Mouse (Mus musculus): ENCODE data around the gene Ttc28. TPM values are rescaled to one million over a fixed set of nuclear protein-coding genes. Genes with fewer than 3 reads are reported as not detected.

Ttc28 gene
- total and polyA plus RNA-seq, 3 experiments: 0.21 to 0.89 (median 0.28) TPM

DNA sequence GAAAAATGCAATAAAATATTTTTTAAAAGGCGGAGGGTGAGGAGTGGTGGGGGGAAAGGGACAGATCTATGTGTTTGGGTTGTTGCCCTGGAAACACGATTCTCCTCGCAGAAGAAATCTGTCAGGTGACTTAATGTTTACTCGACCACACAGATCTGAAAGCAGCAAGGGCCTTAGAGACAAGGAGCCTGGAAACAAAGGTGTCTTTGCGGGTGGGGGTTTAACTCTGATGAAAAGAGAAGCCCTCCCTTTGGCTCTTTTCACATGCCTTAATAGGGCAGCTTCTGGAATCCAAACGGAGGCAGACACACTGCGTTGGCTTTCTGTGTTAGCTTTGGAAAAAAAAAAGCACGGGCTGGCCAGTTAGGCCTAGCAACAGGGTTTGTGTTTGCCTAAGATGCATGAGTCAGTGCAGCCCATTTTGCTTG is 10.3 kb upstream of the Ttc28 start:
- Histone ChIP-seq H3K79me2 (replicated peaks; ENCODE audit: control insufficient read depth, extremely low read depth, insufficient read depth, poor library complexity, severe bottlenecking) (no peaks in the 10 kb centered on the region), H3K36me3 (replicated peaks in 1 of 2; ENCODE audit: control insufficient read depth in 1 of 2, insufficient read depth in 1 of 2, low read length in 1 of 2) (peaks cover 41 to 91% of the 10 kb centered on the region in 2 experiments), H3K4me3 (replicated peaks in 1 of 3; ENCODE audit: low read depth in 2 of 3, low read length in 2 of 3, poor library complexity in 1 of 3) (no peak overlapping the region), H3K9ac (ENCODE audit: insufficient read depth, low read depth) (no peak overlapping the region), H3K27ac (ENCODE audit: insufficient read depth, low read depth) (no peak overlapping the region), H3K9me3 (replicated peaks; ENCODE audit: low read length) (no peaks in the 10 kb centered on the region), H3K4me2 (ENCODE audit: insufficient read depth, low read depth, poor library complexity, severe bottlenecking) (no peak overlapping the region), H3K4me1 (ENCODE audit: control insufficient read depth in 1 of 2, insufficient read depth in 2 of 2) (no peaks in the 10 kb centered on the region), H3K27me3 (replicated peaks) (no peaks in the 10 kb centered on the region)
- dilution Hi-C loops (cut with MboI; ENCODE audit: extremely low pct_ligation_motif_present, extremely low pct_unique_long_range_greater_than_20kb, low sequenced_read_pairs): no loop called here
- in situ Hi-C loops (cut with MboI; ENCODE audit: low pct_ligation_motif_present, low pct_unique_long_range_greater_than_20kb, low sequenced_read_pairs): no loop called here
- DNase-seq (ENCODE audit: extremely low read depth): no peak
- TF ChIP-seq JUN (IDR thresholded peaks at IDR 0.05; ENCODE audit: insufficient read depth, low read depth, low read length): no peak
- TF ChIP-seq CHD2 (IDR thresholded peaks at IDR 0.05; ENCODE audit: low read length): no peak
- TF ChIP-seq MXI1 (IDR thresholded peaks at IDR 0.05; ENCODE audit: low read depth, low read length): no peak
- TF ChIP-seq NELFE (IDR thresholded peaks at IDR 0.05; ENCODE audit: low read depth, low read length): no peak
- no peak for TF ChIP-seq MAFK (IDR thresholded peaks at IDR 0.05; ENCODE audit: insufficient replicate concordance, low read length)
- no peak for TF ChIP-seq NRF1 (IDR thresholded peaks at IDR 0.05; ENCODE audit: low read depth, low read length)
- TF ChIP-seq CHD1 (IDR thresholded peaks at IDR 0.05; ENCODE audit: low read depth, low read length): no peak
- TF ChIP-seq POLR2A (IDR thresholded peaks at IDR 0.05; ENCODE audit: low read depth, low read length): no peak
- TF ChIP-seq MAZ (IDR thresholded peaks at IDR 0.05; ENCODE audit: low read depth, low read length): no peak
- no peak for TF ChIP-seq MAX (IDR thresholded peaks at IDR 0.05; ENCODE audit: low read length)

DNA sequence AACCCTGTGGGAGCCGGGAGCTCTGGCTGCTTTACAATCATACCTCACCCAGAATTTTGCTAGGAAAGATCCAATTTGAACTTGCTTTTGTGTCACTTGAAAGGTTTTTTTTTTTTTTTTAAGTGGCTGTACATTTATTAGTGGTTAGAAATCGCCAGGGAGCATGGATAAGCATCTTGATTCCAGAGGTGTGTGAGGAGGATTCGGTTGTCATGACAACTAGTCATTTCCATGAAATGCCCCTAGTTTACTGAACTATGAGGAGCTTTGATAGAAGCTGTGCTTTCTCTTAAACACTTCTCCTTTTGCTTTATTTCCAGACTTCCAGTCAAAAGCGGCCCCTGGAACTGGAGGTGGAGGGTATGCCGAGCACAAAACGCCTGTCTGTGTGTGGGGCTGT is 6.4 kb upstream of the Ttc28 start:
- Histone ChIP-seq H3K27ac (ENCODE audit: insufficient read depth, low read depth) (no peak overlapping the region), H3K4me3 (replicated peaks in 1 of 3; ENCODE audit: low read depth in 2 of 3, low read length in 2 of 3, poor library complexity in 1 of 3) (no peak overlapping the region), H3K4me2 (ENCODE audit: insufficient read depth, low read depth, poor library complexity, severe bottlenecking) (no peak overlapping the region), H3K36me3 (replicated peaks in 1 of 2; ENCODE audit: control insufficient read depth in 1 of 2, insufficient read depth in 1 of 2, low read length in 1 of 2) (peaks cover 38 to 78% of the 10 kb centered on the region in 2 experiments), H3K9me3 (replicated peaks; ENCODE audit: low read length) (no peaks in the 10 kb centered on the region), H3K27me3 (replicated peaks) (no peaks in the 10 kb centered on the region), H3K4me1 (ENCODE audit: control insufficient read depth in 1 of 2, insufficient read depth in 2 of 2) (no peaks in the 10 kb centered on the region), H3K9ac (ENCODE audit: insufficient read depth, low read depth) (no peak overlapping the region), H3K79me2 (replicated peaks; ENCODE audit: control insufficient read depth, extremely low read depth, insufficient read depth, poor library complexity, severe bottlenecking) (no peaks in the 10 kb centered on the region)
- dilution Hi-C loops (cut with MboI; ENCODE audit: extremely low pct_ligation_motif_present, extremely low pct_unique_long_range_greater_than_20kb, low sequenced_read_pairs) (no loop called here), in situ Hi-C loops (cut with MboI; ENCODE audit: low pct_ligation_motif_present, low pct_unique_long_range_greater_than_20kb, low sequenced_read_pairs) (no loop called here)
- DNase-seq (ENCODE audit: extremely low read depth): no peak
- TF ChIP-seq ZNF384 (IDR thresholded peaks at IDR 0.05; ENCODE audit: low read depth, low read length): no peak
- no peak for TF ChIP-seq TCF12 (IDR thresholded peaks at IDR 0.05; ENCODE audit: low read depth, low read length)
- TF ChIP-seq GABPA (IDR thresholded peaks at IDR 0.05; ENCODE audit: insufficient replicate concordance, low read depth, low read length): no peak
- no peak for TF ChIP-seq UBTF (IDR thresholded peaks at IDR 0.05; ENCODE audit: low read depth, low read length)
- no peak for TF ChIP-seq USF1 (IDR thresholded peaks at IDR 0.05; ENCODE audit: low read depth, low read length)
- no peak for TF ChIP-seq KAT2A (IDR thresholded peaks at IDR 0.05; ENCODE audit: insufficient replicate concordance, low read length)

Measured in CH12.LX (cell line).